Mouse (Mus musculus) olfactory bulb, adult 2 months (tissue): ENCODE measurements around the gene Esyt2.

ENCODE experiments used
- CTCF ChIP-seq: fragments of 200-500 bp; IDR thresholded peaks from 2 replicates; pipeline ENCODE4 v1.5.1; 2012; ENCODE audit warnings: low read depth, mild to moderate bottlenecking, low read length, moderate library complexity; ENCODE audit not compliant: insufficient read depth
- POLR2A ChIP-seq: fragments of 200-500 bp; IDR thresholded peaks from 2 replicates; pipeline ENCODE4 v1.6.1; 2012; ENCODE audit warnings: mild to moderate bottlenecking, low read depth, low read length, moderate library complexity; ENCODE audit not compliant: insufficient read depth

GRCm38 (mm10) chr12:116244601-116245000 lies 36.4 kb upstream of the Esyt2 start:
- TF ChIP-seq CTCF (no peak), POLR2A (no peak)
